Mouse (Mus musculus): ENCODE measurements around the gene Riok2.
"Not testable (repeated sequence)": the region's sequence is repeated elsewhere in the genome, so short reads cannot be mapped to it uniquely, and the experiment has no call there.

Riok2 gene

DNA sequence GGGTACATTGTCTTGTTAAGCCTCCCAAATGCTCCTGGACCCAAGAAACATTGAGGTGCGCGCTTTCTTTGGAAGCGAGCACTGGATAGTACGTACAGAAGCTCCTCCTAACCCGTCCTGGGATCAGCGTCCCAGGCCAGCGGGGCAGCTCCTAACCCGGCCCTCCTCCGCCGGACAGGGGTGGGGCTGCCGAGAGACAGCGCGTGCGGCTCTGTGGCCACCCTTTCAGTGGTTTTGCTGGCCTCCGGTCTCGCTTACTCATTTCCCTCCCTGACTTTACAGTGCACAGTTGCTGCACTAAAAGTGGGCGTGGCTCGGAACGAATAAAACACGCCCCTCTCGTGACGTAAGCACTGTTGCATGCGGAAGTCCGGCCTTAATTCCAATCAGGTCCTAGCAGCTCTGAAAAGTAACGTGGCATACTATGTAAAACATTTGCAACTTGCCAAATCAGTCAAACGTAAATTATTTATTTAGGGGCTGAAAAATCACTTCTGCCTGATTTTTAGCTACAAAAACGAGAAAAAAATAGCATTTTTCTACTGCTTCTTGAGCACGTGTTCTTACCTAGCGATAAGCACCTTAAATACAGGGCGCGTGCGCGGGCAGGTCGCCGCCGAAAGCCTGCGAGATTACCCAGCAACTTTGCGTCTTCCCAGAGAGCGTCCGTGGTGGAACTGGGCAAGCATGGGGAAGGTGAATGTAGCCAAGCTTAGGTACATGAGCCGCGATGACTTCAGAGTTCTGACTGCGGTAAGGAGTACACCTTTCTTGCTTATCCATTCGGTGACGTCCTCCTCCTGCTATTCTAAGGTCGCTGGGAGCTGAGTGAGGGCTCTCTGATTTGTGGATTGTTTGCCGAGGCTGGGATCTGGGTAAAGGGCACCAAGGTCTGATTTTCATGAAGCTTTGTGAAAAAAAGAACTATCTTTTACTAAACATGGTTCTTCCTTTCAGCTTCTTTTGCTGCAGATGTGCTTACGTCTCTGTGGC, at the start of gene Riok2:
Gene Riok2 (plus strand): TSS at position 392 of the 993 bp plus-strand sequence.
- DNase-seq (ENCODE audit: low read depth, low spot score), result peak; percentile 100

GRCm38 (mm10) chr17:17326022-17326421, 48.1 kb upstream of the Riok2 start:
- not testable (repeated sequence) for DNase-seq (ENCODE audit: low read depth, low spot score)

GRCm38 (mm10) chr17:17326636-17327035, 47.5 kb upstream of the Riok2 start:
- no peak for DNase-seq (ENCODE audit: low read depth, low spot score)

DNA sequence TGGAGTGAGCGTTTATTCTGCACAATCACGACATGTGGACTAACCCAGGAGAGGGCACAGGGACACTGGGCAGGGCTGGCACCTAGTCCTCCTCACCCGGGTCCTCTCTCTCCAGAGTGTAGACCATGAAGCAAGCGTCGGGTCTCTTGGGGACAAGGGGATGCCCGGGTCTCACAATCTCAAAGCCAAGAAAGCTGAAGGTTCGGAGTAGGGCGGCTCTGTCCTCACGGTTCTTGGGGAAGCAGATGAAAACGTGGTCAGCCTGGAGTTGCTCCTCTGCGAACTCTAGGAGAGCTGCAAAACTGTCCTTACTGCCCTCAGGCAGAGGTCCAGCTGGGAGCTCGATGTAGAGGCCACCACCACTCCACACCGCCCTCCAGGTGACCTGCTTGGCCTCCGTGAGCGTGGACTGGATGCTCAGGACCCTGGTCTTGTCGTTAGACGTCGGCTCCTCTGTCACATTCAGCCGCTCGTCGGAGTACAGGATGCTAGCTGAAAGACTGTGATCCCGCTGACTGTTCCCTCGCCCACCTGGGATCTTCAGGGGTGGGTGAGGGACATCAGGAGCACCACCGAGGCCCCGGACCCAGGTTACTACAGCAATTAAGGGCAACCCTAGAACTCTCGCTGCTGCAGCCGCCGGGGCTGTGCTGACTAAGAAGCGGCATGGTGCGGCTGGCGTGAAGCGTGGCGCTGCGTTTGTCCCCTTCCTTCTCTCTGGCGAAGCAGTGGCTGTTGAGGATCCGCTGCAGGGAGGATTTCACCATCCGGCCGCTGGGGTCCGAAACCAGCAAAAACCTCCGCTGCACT, 28.5 kb upstream of the Riok2 start:
- not testable (repeated sequence) for DNase-seq (ENCODE audit: low read depth, low spot score)

DNA sequence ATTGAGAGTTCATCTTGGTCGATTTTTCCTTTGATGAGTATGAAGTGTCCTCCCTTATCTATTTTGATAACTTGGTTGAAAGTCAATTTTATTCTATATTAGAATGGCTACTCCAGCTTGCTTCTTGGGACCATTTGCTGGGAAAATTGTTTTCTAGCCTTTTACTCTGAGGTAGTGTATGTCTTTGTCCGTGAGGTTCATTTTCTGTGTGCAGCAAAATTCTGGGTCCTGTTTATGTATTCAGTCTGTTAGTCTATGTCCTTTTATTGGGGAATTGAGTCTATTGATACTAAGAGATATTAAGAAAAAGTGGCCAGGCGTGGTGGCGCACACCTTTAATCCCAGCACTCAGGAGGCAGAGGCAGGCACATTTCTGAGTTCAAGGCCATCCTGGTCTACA, 27.8 kb upstream of the Riok2 start:
- DNase-seq (ENCODE audit: low read depth, low spot score), result not testable (repeated sequence)

DNA sequence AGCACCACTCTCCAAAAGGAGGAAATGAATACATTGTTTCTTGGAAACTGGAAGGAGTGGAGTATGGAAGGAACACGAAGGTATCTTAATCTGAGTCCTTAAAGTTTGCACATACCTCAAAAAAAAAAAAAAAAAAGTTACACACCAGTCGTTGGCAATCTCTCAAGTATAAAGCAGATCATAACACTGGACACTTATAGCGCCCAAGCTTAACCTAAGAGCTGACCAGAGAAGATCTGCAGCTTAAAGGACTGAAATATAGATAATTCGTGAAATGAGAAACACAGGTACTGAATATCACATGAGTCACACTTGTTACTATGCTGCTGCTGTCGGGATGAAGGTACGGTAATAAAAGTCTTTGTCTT, 575 bp upstream of the Riok2 start:
- DNase-seq (ENCODE audit: low read depth, low spot score), result no peak

- DNase-seq (ENCODE audit: low read depth, low spot score), result peak; percentile 62
These were observed 1.5 kb downstream of the Riok2 start for GRCm38 (mm10) chr17:17375581-17375980.

DNA sequence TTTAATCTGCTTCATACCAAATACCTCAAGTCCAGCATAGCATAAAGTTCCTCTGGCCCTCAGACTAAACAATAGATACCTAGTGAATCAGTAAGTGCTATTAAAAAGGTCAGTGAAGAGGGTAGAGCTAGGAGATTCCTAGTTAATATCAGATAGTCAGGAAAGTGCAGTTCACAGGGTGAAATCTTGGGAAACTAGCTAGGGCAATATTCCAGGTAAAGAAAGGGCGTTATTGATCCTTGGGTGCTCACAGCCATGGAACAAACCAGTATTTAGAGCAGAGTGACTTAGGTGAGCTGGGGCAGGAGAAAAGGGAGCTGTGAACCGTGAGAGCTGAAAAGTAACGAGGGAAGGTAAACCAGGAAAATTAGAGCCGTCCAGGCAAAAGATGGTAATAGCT, 9.6 kb downstream of the Riok2 start:
- no peak for DNase-seq (ENCODE audit: low read depth, low spot score)

DNA sequence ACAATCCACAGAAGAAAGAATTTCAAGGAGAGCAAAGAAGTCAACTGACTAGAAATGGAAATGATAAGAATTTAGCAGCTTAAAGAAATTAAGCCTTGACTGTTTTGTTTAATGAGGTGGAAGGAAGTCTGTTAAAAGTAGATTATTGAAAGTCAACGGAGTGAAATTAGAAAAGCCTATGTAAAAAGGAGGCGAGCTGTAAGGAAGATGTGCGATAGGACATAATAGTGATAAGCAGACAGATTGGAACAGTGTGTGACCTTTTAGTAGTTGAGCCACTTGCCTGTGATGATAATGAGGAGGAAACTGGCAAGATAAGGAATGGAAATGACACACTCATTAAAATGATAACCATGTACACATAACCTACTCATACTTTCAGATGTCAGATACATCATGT, 10.4 kb downstream of the Riok2 start:
- no peak for DNase-seq (ENCODE audit: low read depth, low spot score)

DNA sequence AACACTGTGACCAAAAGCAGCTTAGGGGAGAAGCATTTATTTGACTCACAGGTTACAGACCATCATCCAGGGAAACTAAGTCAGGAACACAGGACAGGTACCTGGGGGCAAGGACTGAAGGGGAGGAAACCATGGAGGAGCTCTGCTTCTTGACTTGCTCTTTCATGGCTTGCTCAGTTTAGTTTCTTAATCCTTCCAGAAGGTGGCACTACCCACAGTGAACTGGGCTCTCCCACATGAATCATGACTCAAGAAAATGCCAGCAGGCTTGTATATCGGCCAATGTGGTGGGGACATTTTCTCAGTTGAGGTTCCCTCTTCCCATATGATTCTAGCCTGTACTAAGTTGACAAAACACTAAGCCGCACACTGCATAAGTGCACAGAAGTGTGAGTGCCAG, 12.0 kb downstream of the Riok2 start:
- DNase-seq (ENCODE audit: low read depth, low spot score), result peak; percentile 68

- DNase-seq (ENCODE audit: low read depth, low spot score), result no peak
These were observed 17.7 kb downstream of the Riok2 start for GRCm38 (mm10) chr17:17391823-17392222.

DNA sequence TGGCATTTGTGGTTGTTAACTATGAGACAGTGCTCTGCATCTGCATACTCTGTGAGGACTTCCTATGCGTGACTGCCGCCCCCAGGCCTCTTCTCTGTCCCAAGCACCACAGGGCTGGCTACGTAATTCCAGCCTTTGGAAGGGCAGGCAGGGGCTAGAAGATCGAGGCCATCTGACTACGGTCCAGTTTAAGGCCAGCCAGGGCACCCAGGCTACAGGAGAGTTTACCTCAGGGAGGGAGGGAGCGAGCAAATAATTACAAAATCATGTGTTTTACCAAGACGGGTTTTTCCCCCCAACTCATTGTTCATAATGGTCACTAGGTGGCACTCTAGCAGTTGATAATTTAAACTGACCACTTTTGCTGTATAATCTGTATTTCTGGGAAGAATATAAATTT, 18.8 kb downstream of the Riok2 start:
- DNase-seq (ENCODE audit: low read depth, low spot score), result peak; percentile 66

DNA sequence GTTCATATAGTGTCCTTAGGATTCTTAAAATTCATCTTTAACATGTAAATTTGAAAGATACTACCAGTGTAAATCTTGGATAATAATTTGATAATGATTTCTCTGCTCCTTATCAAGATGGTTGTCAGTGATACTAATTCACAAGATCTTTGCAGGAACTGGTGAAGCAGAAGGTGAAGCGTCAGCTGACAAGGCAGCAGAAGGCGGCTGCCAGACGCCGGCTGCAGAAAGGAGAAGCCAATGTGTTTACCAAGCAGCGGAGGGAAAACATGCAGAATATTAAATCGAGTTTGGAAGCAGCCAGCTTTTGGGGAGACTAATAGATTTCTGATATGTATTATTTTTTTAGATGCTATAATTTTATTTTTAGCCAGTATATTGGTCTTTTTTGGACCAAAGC, 19.2 kb downstream of the Riok2 start:
- no peak for DNase-seq (ENCODE audit: low read depth, low spot score)

DNA sequence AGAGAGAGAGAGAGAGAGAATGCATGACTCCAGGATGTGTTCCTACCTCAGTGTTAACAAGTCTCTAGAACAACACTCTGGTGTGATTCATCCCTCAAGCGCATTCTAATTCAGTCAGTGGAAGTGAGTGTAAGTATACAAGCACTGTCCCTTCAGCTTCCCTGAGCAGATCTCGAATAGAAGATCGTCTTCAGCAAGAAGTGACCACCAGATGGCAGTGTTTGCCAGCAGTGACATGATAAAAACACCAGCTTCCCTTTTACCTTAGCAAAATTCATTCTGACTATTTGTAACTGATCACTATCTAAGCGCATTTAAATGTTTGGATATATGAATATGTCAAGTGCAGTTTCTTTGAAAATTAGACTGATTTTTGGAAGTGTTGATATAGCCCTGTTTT, 20.2 kb downstream of the Riok2 start:
- DNase-seq (ENCODE audit: low read depth, low spot score), result peak; percentile 91

GRCm38 (mm10) chr17:17396869-17397268, 22.8 kb downstream of the Riok2 start:
- DNase-seq (ENCODE audit: low read depth, low spot score), result no peak

GRCm38 (mm10) chr17:17398664-17399063, 24.6 kb downstream of the Riok2 start:
- DNase-seq (ENCODE audit: low read depth, low spot score), result peak; percentile 22

GRCm38 (mm10) chr17:17402222-17403004, 28.3 kb downstream of the Riok2 start, which contains the start of gene Lix1:
Lix1 (plus strand) TSS chr17:17402672.
- peak; percentile 62 for DNase-seq (ENCODE audit: low read depth, low spot score)

DNA sequence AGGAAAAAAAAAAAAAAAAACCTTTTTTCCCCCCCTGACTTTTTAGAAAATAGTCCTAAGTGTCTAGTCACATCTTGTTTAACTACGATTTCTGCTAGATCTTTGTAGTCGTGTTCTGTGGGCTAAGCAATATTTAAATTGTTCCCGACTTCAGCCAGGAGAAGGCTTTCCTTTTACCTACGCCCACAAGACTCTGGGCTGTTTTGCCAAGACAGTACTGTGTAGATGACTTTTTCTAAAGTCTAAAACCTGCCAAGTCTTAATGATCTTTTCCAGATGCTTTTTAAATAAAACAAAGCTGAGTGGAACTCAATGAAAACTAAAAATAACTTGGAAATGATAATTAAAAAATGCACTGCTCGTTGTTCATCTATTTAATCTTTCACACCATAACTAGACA, 28.9 kb downstream of the Riok2 start:
- no peak for DNase-seq (ENCODE audit: low read depth, low spot score)

DNA sequence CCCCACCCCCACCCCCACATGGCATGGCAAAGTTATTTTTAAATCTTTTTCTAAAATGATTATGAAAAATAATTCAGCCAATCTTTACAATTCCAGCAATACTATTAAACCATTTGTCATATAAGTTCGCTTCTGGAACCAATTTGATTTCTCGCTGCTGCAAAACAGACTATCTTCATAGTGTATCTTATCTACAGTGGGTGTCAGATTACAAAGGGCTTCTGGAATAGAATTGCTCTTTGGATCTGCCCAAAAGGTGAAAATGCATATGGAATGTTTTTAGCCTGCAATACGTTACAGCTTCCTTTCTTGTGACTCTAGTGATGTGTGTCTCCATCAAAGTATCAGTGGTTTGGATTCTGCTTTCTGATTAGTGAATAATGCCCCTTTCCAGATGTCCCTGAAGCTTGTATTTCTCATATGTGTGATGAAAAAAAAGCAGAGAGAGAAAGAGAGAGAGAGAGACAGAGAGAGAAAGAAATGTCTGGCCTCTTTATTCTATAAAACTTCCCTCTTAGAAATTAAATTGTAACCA, 29.5 kb downstream of the Riok2 start:
- no peak for DNase-seq (ENCODE audit: low read depth, low spot score)

DNA sequence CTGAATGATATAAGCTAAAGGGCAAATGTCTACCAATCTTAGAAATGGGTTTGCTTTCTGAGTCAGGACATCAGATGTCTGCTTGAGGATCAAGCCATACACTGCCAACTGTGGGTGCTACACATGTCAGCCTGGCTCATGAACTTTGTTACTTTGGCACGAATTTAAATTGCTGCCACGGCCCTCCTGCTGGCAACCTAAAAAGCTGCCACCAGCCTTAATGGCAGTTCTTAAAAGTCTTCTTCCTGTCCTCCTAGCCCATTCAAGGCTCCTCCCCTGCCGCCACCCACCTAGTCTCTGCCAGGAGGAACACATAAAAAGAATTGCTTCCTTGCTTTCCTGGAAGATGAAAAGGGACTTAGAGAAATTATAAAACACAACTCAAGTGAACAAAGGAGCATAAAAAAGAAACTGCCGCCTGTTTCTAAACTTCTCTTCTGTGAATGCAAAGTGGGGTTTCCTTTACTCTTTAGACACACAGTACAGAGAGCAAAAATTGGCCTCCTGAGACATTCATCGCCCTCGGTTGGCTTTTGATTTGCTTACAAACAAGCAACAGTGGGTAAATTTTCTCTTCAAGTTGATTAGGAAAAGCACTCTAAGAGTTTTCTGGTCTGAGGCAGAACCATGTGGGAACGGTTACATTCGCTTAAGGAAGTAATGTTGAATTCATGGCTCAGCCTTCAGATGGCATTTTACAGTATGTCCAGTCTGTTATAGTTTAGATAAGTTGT, 30.9 kb downstream of the Riok2 start:
- DNase-seq (ENCODE audit: low read depth, low spot score), result no peak

- peak; percentile 52 for DNase-seq (ENCODE audit: low read depth, low spot score)
These were observed 31.5 kb downstream of the Riok2 start for GRCm38 (mm10) chr17:17405606-17406005.
